Mouse (Mus musculus): ENCODE measurements at regions not wholly inside any gene's neighbourhood (a gene's known extent, or its start where the extent isn't known, plus 50 kb on each side); places are given as distances from the start of the nearest gene placed in this dataset.

GRCm38 (mm10) chr15:87018978-87019377, 525.1 kb upstream of the Fam19a5 start:
- H3K9ac ChIP-seq (ENCODE audit: low read length): no peak overlapping the region
- H3K4me3 ChIP-seq (ENCODE audit: low read depth, low read length): no peak overlapping the region
- H3K4me1 ChIP-seq (ENCODE audit: control insufficient read depth, insufficient read depth, low read length): no peaks in the 10 kb centered on the region
- 60% methylated on average over 8 of the region's 8 CpGs for WGBS
- no peaks in the 10 kb centered on the region for H3K36me3 ChIP-seq (ENCODE audit: control insufficient read depth, insufficient read depth, low read length)
- no peak for ATAC-seq (ENCODE audit: insufficient number of reproducible peaks, low FRiP score, low TSS enrichment, low read depth)
- H3K4me2 ChIP-seq (ENCODE audit: low read depth, severe bottlenecking): no peak overlapping the region
- no peaks in the 10 kb centered on the region for H3K27me3 ChIP-seq (ENCODE audit: control insufficient read depth, insufficient read depth, low read length)
- H3K9me3 ChIP-seq (ENCODE audit: control insufficient read depth, low read length): no peaks in the 10 kb centered on the region
- DNase-seq (ENCODE audit: low spot score): no peak
- no peak overlapping the region for H3K27ac ChIP-seq (replicated peaks; ENCODE audit: low read depth, low read length)

GRCm38 (mm10) chr15:87045971-87046370, 498.1 kb upstream of the Fam19a5 start:
- Histone ChIP-seq H3K36me3 (ENCODE audit: control insufficient read depth, insufficient read depth, low read length) (no peaks in the 10 kb centered on the region), H3K9me3 (ENCODE audit: control insufficient read depth, low read length) (no peaks in the 10 kb centered on the region), H3K4me1 (ENCODE audit: control insufficient read depth, insufficient read depth, low read length) (no peaks in the 10 kb centered on the region), H3K27ac (replicated peaks; ENCODE audit: low read depth, low read length) (no peak overlapping the region), H3K4me2 (ENCODE audit: low read depth, severe bottlenecking) (no peak overlapping the region), H3K4me3 (ENCODE audit: low read depth, low read length) (no peak overlapping the region), H3K9ac (ENCODE audit: low read length) (no peak overlapping the region), H3K27me3 (ENCODE audit: control insufficient read depth, insufficient read depth, low read length) (no peaks in the 10 kb centered on the region)
- DNase-seq (ENCODE audit: low spot score): no peak
- ATAC-seq (ENCODE audit: insufficient number of reproducible peaks, low FRiP score, low TSS enrichment, low read depth): no peak
- 90% methylated on average over 13 of the region's 13 CpGs for WGBS

GRCm38 (mm10) chr15:87054186-87054585, 489.9 kb upstream of the Fam19a5 start:
- H3K27ac ChIP-seq (replicated peaks; ENCODE audit: low read depth, low read length): no peak overlapping the region
- DNase-seq (ENCODE audit: low spot score): no peak
- no peaks in the 10 kb centered on the region for H3K4me1 ChIP-seq (ENCODE audit: control insufficient read depth, insufficient read depth, low read length)
- no peak for ATAC-seq (ENCODE audit: insufficient number of reproducible peaks, low FRiP score, low TSS enrichment, low read depth)
- WGBS: 91% methylated on average over 12 of the region's 12 CpGs
- H3K4me3 ChIP-seq (ENCODE audit: low read depth, low read length): no peak overlapping the region
- no peaks in the 10 kb centered on the region for H3K36me3 ChIP-seq (ENCODE audit: control insufficient read depth, insufficient read depth, low read length)
- no peak overlapping the region for H3K9ac ChIP-seq (ENCODE audit: low read length)
- no peaks in the 10 kb centered on the region for H3K27me3 ChIP-seq (ENCODE audit: control insufficient read depth, insufficient read depth, low read length)
- no peak overlapping the region for H3K4me2 ChIP-seq (ENCODE audit: low read depth, severe bottlenecking)
- H3K9me3 ChIP-seq (ENCODE audit: control insufficient read depth, low read length): no peaks in the 10 kb centered on the region

- Histone ChIP-seq H3K4me2 (ENCODE audit: low read depth, severe bottlenecking) (no peak overlapping the region), H3K27ac (replicated peaks; ENCODE audit: low read depth, low read length) (no peak overlapping the region), H3K27me3 (ENCODE audit: control insufficient read depth, insufficient read depth, low read length) (no peaks in the 10 kb centered on the region), H3K4me3 (ENCODE audit: low read depth, low read length) (no peak overlapping the region), H3K36me3 (ENCODE audit: control insufficient read depth, insufficient read depth, low read length) (no peaks in the 10 kb centered on the region), H3K9ac (ENCODE audit: low read length) (no peak overlapping the region), H3K4me1 (ENCODE audit: control insufficient read depth, insufficient read depth, low read length) (no peaks in the 10 kb centered on the region), H3K9me3 (ENCODE audit: control insufficient read depth, low read length) (no peaks in the 10 kb centered on the region)
- no peak for ATAC-seq (ENCODE audit: insufficient number of reproducible peaks, low FRiP score, low TSS enrichment, low read depth)
- no peak for DNase-seq (ENCODE audit: low spot score)
- WGBS: 75% methylated on average over 5 of the region's 5 CpGs
Observed at GRCm38 (mm10) chr15:87064890-87065289, 479.2 kb upstream of the Fam19a5 start.

GRCm38 (mm10) chr15:87068261-87068660, 475.8 kb upstream of the Fam19a5 start:
- Histone ChIP-seq H3K27me3 (ENCODE audit: control insufficient read depth, insufficient read depth, low read length) (no peaks in the 10 kb centered on the region), H3K4me3 (ENCODE audit: low read depth, low read length) (no peak overlapping the region), H3K9ac (ENCODE audit: low read length) (no peak overlapping the region), H3K36me3 (ENCODE audit: control insufficient read depth, insufficient read depth, low read length) (no peaks in the 10 kb centered on the region), H3K9me3 (ENCODE audit: control insufficient read depth, low read length) (no peaks in the 10 kb centered on the region), H3K27ac (replicated peaks; ENCODE audit: low read depth, low read length) (no peak overlapping the region), H3K4me1 (ENCODE audit: control insufficient read depth, insufficient read depth, low read length) (no peaks in the 10 kb centered on the region), H3K4me2 (ENCODE audit: low read depth, severe bottlenecking) (no peak overlapping the region)
- WGBS: 69% methylated on average over 13 of the region's 13 CpGs
- DNase-seq (ENCODE audit: low spot score) (no peak), ATAC-seq (ENCODE audit: insufficient number of reproducible peaks, low FRiP score, low TSS enrichment, low read depth) (no peak)

GRCm38 (mm10) chr15:87074559-87074958, 469.5 kb upstream of the Fam19a5 start:
- Histone ChIP-seq H3K4me2 (ENCODE audit: low read depth, severe bottlenecking) (no peak overlapping the region), H3K27ac (replicated peaks; ENCODE audit: low read depth, low read length) (no peak overlapping the region), H3K36me3 (ENCODE audit: control insufficient read depth, insufficient read depth, low read length) (no peaks in the 10 kb centered on the region), H3K4me1 (ENCODE audit: control insufficient read depth, insufficient read depth, low read length) (no peaks in the 10 kb centered on the region), H3K4me3 (ENCODE audit: low read depth, low read length) (no peak overlapping the region), H3K9ac (ENCODE audit: low read length) (no peak overlapping the region), H3K27me3 (ENCODE audit: control insufficient read depth, insufficient read depth, low read length) (no peaks in the 10 kb centered on the region), H3K9me3 (ENCODE audit: control insufficient read depth, low read length) (no peaks in the 10 kb centered on the region)
- WGBS: 90% methylated on average over 11 of the region's 11 CpGs
- DNase-seq (ENCODE audit: low spot score): no peak
- no peak for ATAC-seq (ENCODE audit: insufficient number of reproducible peaks, low FRiP score, low TSS enrichment, low read depth)

GRCm38 (mm10) chr15:87089827-87090226, 454.3 kb upstream of the Fam19a5 start:
- Histone ChIP-seq H3K4me2 (ENCODE audit: low read depth, severe bottlenecking) (no peak overlapping the region), H3K36me3 (ENCODE audit: control insufficient read depth, insufficient read depth, low read length) (no peaks in the 10 kb centered on the region), H3K4me3 (ENCODE audit: low read depth, low read length) (no peak overlapping the region), H3K27ac (replicated peaks; ENCODE audit: low read depth, low read length) (no peak overlapping the region), H3K4me1 (ENCODE audit: control insufficient read depth, insufficient read depth, low read length) (no peaks in the 10 kb centered on the region), H3K9ac (ENCODE audit: low read length) (no peak overlapping the region), H3K27me3 (ENCODE audit: control insufficient read depth, insufficient read depth, low read length) (no peaks in the 10 kb centered on the region), H3K9me3 (ENCODE audit: control insufficient read depth, low read length) (no peaks in the 10 kb centered on the region)
- no peak for DNase-seq (ENCODE audit: low spot score)
- ATAC-seq (ENCODE audit: insufficient number of reproducible peaks, low FRiP score, low TSS enrichment, low read depth): no peak
- 90% methylated on average over 5 of the region's 5 CpGs for WGBS

GRCm38 (mm10) chr15:87091048-87091777, 452.9 kb upstream of the Fam19a5 start:
- Histone ChIP-seq H3K4me2 (ENCODE audit: low read depth, severe bottlenecking) (no peak overlapping the region), H3K9ac (ENCODE audit: low read length) (no peak overlapping the region), H3K4me3 (ENCODE audit: low read depth, low read length) (no peak overlapping the region), H3K9me3 (ENCODE audit: control insufficient read depth, low read length) (no peaks in the 10 kb centered on the region), H3K4me1 (ENCODE audit: control insufficient read depth, insufficient read depth, low read length) (no peaks in the 10 kb centered on the region), H3K36me3 (ENCODE audit: control insufficient read depth, insufficient read depth, low read length) (no peaks in the 10 kb centered on the region), H3K27me3 (ENCODE audit: control insufficient read depth, insufficient read depth, low read length) (no peaks in the 10 kb centered on the region), H3K27ac (replicated peaks; ENCODE audit: low read depth, low read length) (no peak overlapping the region)
- ATAC-seq (ENCODE audit: insufficient number of reproducible peaks, low FRiP score, low TSS enrichment, low read depth) (no peak), DNase-seq (ENCODE audit: low spot score) (no peak)
- 58% methylated on average over 7 of the region's 7 CpGs for WGBS

GRCm38 (mm10) chr15:87097206-87097605, 446.9 kb upstream of the Fam19a5 start:
- no peak overlapping the region for H3K27ac ChIP-seq (replicated peaks; ENCODE audit: low read depth, low read length)
- WGBS: 87% methylated on average over 4 of the region's 4 CpGs
- H3K4me3 ChIP-seq (ENCODE audit: low read depth, low read length): no peak overlapping the region
- H3K9me3 ChIP-seq (ENCODE audit: control insufficient read depth, low read length): no peaks in the 10 kb centered on the region
- DNase-seq (ENCODE audit: low spot score) (no peak), ATAC-seq (ENCODE audit: insufficient number of reproducible peaks, low FRiP score, low TSS enrichment, low read depth) (no peak)
- H3K27me3 ChIP-seq (ENCODE audit: control insufficient read depth, insufficient read depth, low read length): no peaks in the 10 kb centered on the region
- no peak overlapping the region for H3K4me2 ChIP-seq (ENCODE audit: low read depth, severe bottlenecking)
- no peak overlapping the region for H3K9ac ChIP-seq (ENCODE audit: low read length)
- no peaks in the 10 kb centered on the region for H3K4me1 ChIP-seq (ENCODE audit: control insufficient read depth, insufficient read depth, low read length)
- H3K36me3 ChIP-seq (ENCODE audit: control insufficient read depth, insufficient read depth, low read length): no peaks in the 10 kb centered on the region
